Mouse (Mus musculus): Measurements from ENCODE around the gene Tomm40. TPM values are rescaled to one million over a fixed set of nuclear protein-coding genes. Genes with fewer than 3 reads are reported as not detected.

Gene Tomm40
- total and polyA plus RNA-seq, 2 experiments from 2014 or later, result 151 to 172 TPM

DNA sequence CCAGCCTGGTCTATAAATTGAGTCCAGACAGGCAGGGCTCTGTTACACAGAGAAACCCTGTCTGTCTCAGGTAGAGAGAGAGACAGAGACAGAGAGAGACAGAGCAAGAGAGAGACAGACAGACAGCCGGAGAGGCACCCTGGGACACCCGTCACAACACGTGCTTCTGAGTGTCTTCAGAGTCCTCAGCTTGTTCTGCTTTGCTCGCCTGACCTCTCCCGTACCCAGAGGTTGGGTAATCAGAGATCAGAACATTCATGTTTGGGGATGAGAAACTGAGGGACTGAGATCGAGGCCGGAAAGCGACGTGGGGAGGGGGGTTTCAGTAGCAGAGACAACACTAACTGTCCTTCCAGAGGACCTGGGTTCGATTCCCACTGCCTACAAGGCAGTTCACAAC is 39.4 kb downstream of the Tomm40 start:
- Histone ChIP-seq H3K4me3 (ENCODE audit: low read length) (no peak overlapping the region), H3K4me2 (ENCODE audit: low read depth, low read length) (no peak overlapping the region), H3K4me1 (ENCODE audit: insufficient read depth, low read length) (no peaks in the 10 kb centered on the region), H3K27me3 (ENCODE audit: insufficient read depth, low read length) (no peaks in the 10 kb centered on the region), H3K9me3 (ENCODE audit: low read length) (no peaks in the 10 kb centered on the region), H3K36me3 (ENCODE audit: insufficient read depth, low read length) (no peaks in the 10 kb centered on the region), H3K27ac (no peak overlapping the region), H3K9ac (replicated peaks; ENCODE audit: low read length) (no peak overlapping the region)
- no peak for TF ChIP-seq CTCF (IDR thresholded peaks at IDR 0.05; ENCODE audit: low read depth)
- ATAC-seq (no peak), DNase-seq (ENCODE audit: low spot score) (no peak)
- WGBS, result 84% methylated on average over 10 of the region's 10 CpGs

GRCm38 (mm10) chr7:19673083-19673699 is 42.0 kb downstream of the Tomm40 start:
- no peaks in the 10 kb centered on the region for H3K27me3 ChIP-seq (ENCODE audit: insufficient read depth, low read length)
- DNase-seq (ENCODE audit: low spot score) (no peak), ATAC-seq (no peak)
- H3K27ac ChIP-seq, result no peak overlapping the region
- 61% methylated on average over 14 of the region's 14 CpGs for WGBS
- H3K4me2 ChIP-seq (ENCODE audit: low read depth, low read length), result no peak overlapping the region
- H3K9me3 ChIP-seq (ENCODE audit: low read length), result no peaks in the 10 kb centered on the region
- H3K36me3 ChIP-seq (ENCODE audit: insufficient read depth, low read length), result no peaks in the 10 kb centered on the region
- no peaks in the 10 kb centered on the region for H3K4me1 ChIP-seq (ENCODE audit: insufficient read depth, low read length)
- no peak overlapping the region for H3K4me3 ChIP-seq (ENCODE audit: low read length)
- no peak overlapping the region for H3K9ac ChIP-seq (replicated peaks; ENCODE audit: low read length)
- no peak for TF ChIP-seq CTCF (IDR thresholded peaks at IDR 0.05; ENCODE audit: low read depth)

DNA sequence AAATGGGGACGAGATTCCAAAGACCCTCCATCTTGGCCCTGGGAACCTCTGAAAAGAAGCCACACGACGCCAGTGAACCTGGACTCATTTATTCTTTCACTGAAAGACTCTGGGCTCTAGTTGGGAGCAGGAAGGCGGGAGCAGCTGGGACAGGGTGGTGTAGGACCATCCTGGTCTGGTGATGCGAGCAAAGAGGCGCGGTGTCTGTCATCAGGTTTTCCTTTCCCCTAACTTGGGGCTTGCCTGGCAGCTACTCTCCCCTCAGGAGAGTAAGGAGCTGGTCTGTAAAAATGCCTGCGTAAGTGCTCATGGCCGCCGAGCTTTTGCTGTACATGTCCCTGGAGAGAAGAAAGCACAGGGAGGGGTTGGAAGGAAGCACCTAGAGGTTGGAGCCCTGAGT is 43.7 kb downstream of the Tomm40 start:
- no peaks in the 10 kb centered on the region for H3K27me3 ChIP-seq (ENCODE audit: insufficient read depth, low read length)
- H3K36me3 ChIP-seq (ENCODE audit: insufficient read depth, low read length), result no peaks in the 10 kb centered on the region
- H3K9me3 ChIP-seq (ENCODE audit: low read length), result no peaks in the 10 kb centered on the region
- H3K4me1 ChIP-seq (ENCODE audit: insufficient read depth, low read length), result no peaks in the 10 kb centered on the region
- WGBS, result 71% methylated on average over 10 of the region's 10 CpGs
- H3K9ac ChIP-seq (replicated peaks; ENCODE audit: low read length), result no peak overlapping the region
- H3K27ac ChIP-seq, result no peak overlapping the region
- no peak overlapping the region for H3K4me2 ChIP-seq (ENCODE audit: low read depth, low read length)
- no peak overlapping the region for H3K4me3 ChIP-seq (ENCODE audit: low read length)
- ATAC-seq (no peak), DNase-seq (ENCODE audit: low spot score) (no peak)
- no peak for TF ChIP-seq CTCF (IDR thresholded peaks at IDR 0.05; ENCODE audit: low read depth)

DNA sequence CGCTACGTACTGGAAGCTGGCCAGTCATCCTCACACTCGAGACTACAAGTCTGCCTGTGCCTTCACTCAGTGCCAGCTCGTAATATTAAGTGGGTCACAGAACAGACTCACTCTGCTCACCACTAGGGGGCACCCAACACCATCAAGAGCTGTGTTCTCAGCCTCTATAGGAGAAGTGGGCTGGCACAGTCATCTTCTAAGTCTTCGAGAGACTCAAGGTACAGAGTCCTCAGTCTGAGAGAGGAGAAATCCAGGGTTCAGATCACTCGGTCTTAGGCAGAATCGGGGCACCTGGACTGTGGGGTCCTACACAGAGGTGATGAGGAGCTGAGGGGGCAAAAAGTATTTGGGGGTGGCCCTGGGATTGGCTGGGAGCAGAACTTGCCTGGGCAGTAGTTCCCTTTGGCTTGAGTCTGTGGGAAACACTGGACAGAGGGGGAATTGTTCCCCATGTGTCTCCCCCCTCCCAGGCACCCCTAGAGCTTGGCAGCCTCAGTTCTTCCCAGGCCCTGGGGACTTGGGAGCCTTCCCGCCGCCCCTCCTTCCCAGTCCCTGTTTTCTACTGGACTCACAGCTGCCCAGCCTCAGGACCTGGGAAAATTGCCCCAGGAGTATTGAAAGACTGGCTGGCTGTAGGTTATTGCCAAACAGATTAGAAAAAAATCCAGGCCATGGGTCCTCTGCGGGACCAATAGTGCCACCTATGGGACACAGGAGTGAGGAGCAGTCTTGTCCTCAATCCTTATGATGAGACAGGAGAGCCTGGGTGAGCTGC is 46.1 kb downstream of the Tomm40 start:
- Histone ChIP-seq H3K27me3 (ENCODE audit: insufficient read depth, low read length) (no peaks in the 10 kb centered on the region), H3K9me3 (ENCODE audit: low read length) (no peaks in the 10 kb centered on the region), H3K4me1 (ENCODE audit: insufficient read depth, low read length) (no peaks in the 10 kb centered on the region; the same call in 1 of the 2 replicates), H3K9ac (replicated peaks; ENCODE audit: low read length) (peak overlapping the region; percentile 17; the same call in 1 of the 2 replicates), H3K36me3 (ENCODE audit: insufficient read depth, low read length) (no peaks in the 10 kb centered on the region), H3K4me3 (ENCODE audit: low read length) (no peak overlapping the region), H3K27ac (peak overlapping the region; percentile 86), H3K4me2 (ENCODE audit: low read depth, low read length) (peak overlapping the region; percentile 31; the same call in 1 of the 2 replicates)
- peak; percentile 97 for DNase-seq (ENCODE audit: low spot score)
- TF ChIP-seq CTCF (IDR thresholded peaks at IDR 0.05; ENCODE audit: low read depth), result peak; percentile 99
- WGBS, result 9% methylated on average over 10 of the region's 10 CpGs
- ATAC-seq, result peak; percentile 85

DNA sequence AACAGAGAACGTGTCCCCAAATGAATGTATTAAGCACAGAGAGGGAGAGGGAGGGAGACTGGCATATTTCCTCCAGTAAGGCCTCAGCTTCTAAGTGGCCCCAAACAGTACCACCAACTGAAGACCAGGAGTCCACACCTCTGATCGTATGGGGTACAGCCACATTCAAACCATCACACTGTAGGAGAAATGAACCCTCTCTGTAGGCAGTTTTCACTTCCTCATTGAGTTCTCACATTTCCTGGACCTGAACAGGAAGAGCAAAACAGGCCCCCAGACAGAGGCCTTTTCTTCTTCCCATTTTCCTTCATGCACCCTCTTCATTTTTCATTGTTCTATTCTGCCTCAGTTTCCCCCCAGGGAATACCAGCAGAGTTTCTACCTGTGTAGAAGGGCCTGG is 47.8 kb downstream of the Tomm40 start:
- ATAC-seq, result no peak
- Histone ChIP-seq H3K27me3 (ENCODE audit: insufficient read depth, low read length) (no peaks in the 10 kb centered on the region), H3K9ac (replicated peaks; ENCODE audit: low read length) (no peak overlapping the region), H3K9me3 (ENCODE audit: low read length) (no peaks in the 10 kb centered on the region), H3K4me3 (ENCODE audit: low read length) (no peak overlapping the region), H3K4me1 (ENCODE audit: insufficient read depth, low read length) (peaks cover 7% of the 10 kb centered on the region), H3K27ac (no peak overlapping the region), H3K36me3 (ENCODE audit: insufficient read depth, low read length) (no peaks in the 10 kb centered on the region), H3K4me2 (ENCODE audit: low read depth, low read length) (no peak overlapping the region)
- no peak for DNase-seq (ENCODE audit: low spot score)
- 83% methylated on average over 2 of the region's 2 CpGs for WGBS
- no peak for TF ChIP-seq CTCF (IDR thresholded peaks at IDR 0.05; ENCODE audit: low read depth)

- Histone ChIP-seq H3K27me3 (ENCODE audit: insufficient read depth, low read length) (no peaks in the 10 kb centered on the region), H3K9ac (replicated peaks; ENCODE audit: low read length) (no peak overlapping the region), H3K4me1 (ENCODE audit: insufficient read depth, low read length) (peaks cover 7% of the 10 kb centered on the region), H3K4me2 (ENCODE audit: low read depth, low read length) (no peak overlapping the region), H3K27ac (no peak overlapping the region; the same call in 1 of the 2 replicates), H3K9me3 (ENCODE audit: low read length) (no peaks in the 10 kb centered on the region), H3K4me3 (ENCODE audit: low read length) (no peak overlapping the region), H3K36me3 (ENCODE audit: insufficient read depth, low read length) (no peaks in the 10 kb centered on the region; the same call in 1 of the 2 replicates)
- DNase-seq (ENCODE audit: low spot score) (peak; percentile 30), ATAC-seq (no peak)
- TF ChIP-seq CTCF (IDR thresholded peaks at IDR 0.05; ENCODE audit: low read depth), result peak; percentile 42
- 62% methylated on average over 3 of the region's 3 CpGs for whole genome bisulfite sequencing
Measured at GRCm38 (mm10) chr7:19666750-19667149, 48.5 kb downstream of the Tomm40 start.

Data from hindbrain, postnatal 0 days (tissue).